Mouse (Mus musculus): ENCODE data around the gene Nin. TPM values are rescaled to one million over a fixed set of nuclear protein-coding genes. Genes with fewer than 3 reads are reported as not detected.

Gene Nin
- polyA plus RNA-seq, 1 experiment from 2014 or later = 11.0 TPM

DNA sequence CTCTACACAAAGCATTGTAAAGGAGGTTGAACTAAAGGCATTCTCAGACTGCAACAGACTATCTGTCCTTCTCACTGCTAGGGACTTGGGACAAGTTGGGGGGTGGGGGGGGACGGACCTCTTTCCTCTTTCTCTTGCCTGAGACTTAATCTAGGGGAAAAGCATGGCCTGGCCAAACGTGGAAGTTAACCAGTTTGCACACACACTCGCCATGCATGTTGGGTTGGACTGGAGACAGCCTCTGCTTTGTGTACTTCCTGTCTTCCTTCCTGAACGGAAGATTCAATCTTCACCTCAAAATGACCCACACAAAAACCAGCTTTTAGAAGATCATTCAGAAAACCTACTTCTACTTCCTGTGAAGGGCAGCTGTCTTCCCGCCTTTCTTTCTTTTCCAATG lies 11.7 kb downstream of the Nin start:
- H3K4me3 ChIP-seq = no peak overlapping the region
- H3K9ac ChIP-seq = no peak overlapping the region
- 90% methylated on average over 5 of the region's 5 CpGs for WGBS
- no peak for ATAC-seq (ENCODE audit: low FRiP score, low read depth)
- H3K36me3 ChIP-seq = 0 out of 2 replicates have a peak, but pooled peaks cover 3% of the 10 kb centered on the region
- H3K9me3 ChIP-seq = no peaks in the 10 kb centered on the region
- H3K27ac ChIP-seq = no peak overlapping the region
- H3K4me1 ChIP-seq = peaks cover 31% of the 10 kb centered on the region
- no peak overlapping the region for H3K4me2 ChIP-seq (replicated peaks)
- H3K27me3 ChIP-seq = no peaks in the 10 kb centered on the region

DNA sequence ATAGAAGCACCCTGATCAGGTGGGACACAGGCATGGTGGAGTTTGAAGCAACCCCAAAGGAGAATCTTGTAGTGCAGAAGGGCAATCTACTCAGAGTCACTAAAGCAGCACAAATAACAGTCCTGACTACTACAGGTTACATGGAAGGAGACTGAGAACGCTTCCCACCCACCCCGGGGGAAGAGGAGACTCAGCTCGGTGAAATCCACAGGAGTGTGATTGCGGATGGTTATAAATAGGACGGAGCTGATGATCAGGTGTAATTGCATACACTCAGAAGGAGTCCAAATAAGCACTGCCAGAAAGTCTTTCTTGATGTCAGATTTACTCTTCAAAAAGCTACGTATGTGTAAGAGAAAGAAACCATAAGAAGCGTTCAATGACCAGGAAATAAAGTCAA lies 15.6 kb downstream of the Nin start:
- ATAC-seq (ENCODE audit: low FRiP score, low read depth) = no peak
- Histone ChIP-seq H3K36me3 (0 out of 2 replicates have a peak, but pooled peaks cover 3% of the 10 kb centered on the region), H3K4me1 (no peaks in the 10 kb centered on the region), H3K27ac (no peak overlapping the region), H3K4me2 (replicated peaks) (no peak overlapping the region), H3K4me3 (no peak overlapping the region), H3K9ac (no peak overlapping the region), H3K9me3 (no peaks in the 10 kb centered on the region), H3K27me3 (no peaks in the 10 kb centered on the region)
- WGBS = 82% methylated on average over 7 of the region's 7 CpGs

DNA sequence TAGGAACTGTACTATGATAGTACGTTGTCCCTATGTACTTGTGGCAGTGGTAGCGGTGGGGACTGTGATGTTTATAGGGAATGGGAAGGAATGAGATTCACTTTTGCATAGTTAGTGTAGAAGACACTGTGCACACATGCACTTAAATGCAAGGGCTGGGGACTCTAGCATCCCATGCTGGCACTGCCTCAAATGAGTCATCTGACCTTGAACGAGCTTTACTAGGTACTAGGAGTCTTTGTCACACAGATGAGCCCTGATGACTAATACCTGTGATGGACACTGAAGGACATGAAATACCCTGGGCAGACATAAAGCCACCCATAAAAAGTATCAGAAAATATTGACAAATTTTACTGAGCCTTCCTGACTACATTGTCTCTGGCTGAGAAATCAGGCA lies 16.2 kb downstream of the Nin start:
- H3K4me3 ChIP-seq = no peak overlapping the region
- H3K27ac ChIP-seq = no peak overlapping the region
- no peak for ATAC-seq (ENCODE audit: low FRiP score, low read depth)
- 0 out of 2 replicates have a peak, but pooled peaks cover 3% of the 10 kb centered on the region for H3K36me3 ChIP-seq
- H3K4me2 ChIP-seq (replicated peaks) = no peak overlapping the region
- H3K27me3 ChIP-seq = no peaks in the 10 kb centered on the region
- WGBS = 89% methylated on average over 3 of the region's 3 CpGs
- no peaks in the 10 kb centered on the region for H3K9me3 ChIP-seq
- no peak overlapping the region for H3K9ac ChIP-seq
- H3K4me1 ChIP-seq = no peaks in the 10 kb centered on the region

DNA sequence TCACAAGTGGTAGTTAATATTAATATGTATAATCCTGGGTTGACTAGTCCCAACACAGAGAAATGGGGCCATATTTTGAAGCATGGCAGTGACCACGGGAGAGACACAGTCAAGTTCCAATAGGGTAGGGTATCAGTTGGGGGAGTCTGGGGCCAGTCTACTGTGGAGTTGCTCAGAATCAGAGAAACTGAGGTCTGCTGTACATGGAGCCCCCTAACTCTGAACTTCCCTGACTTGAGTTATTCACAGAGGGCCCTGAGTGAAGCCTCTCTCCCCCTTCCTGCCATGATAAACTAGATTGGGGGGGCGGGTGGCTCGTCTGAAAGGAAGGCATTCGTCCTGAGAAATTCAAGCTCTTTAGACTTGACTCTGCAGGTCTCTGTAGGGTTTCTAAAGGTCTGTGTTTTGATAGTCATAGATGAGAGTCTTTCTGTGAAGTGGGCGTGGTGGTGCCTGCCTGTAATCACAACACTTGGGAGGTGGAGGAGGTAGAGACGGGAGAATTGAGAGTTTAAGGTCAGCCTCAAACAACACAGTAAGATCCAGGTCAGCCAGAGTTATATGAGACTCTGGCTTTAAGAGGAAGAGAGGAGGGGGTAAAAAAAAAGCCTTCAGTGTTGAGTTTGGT lies 20.1 kb downstream of the Nin start:
- no peaks in the 10 kb centered on the region for H3K27me3 ChIP-seq
- no peak overlapping the region for H3K4me2 ChIP-seq (replicated peaks)
- H3K4me3 ChIP-seq = no peak overlapping the region
- H3K36me3 ChIP-seq = 0 out of 2 replicates have a peak, but pooled peaks cover 3% of the 10 kb centered on the region
- peaks cover 11% of the 10 kb centered on the region for H3K4me1 ChIP-seq
- H3K9me3 ChIP-seq = 0 out of 2 replicates have a peak, but pooled peaks cover 2% of the 10 kb centered on the region
- 76% methylated on average over 6 of the region's 6 CpGs for WGBS
- no peak overlapping the region for H3K9ac ChIP-seq
- no peak for ATAC-seq (ENCODE audit: low FRiP score, low read depth)
- H3K27ac ChIP-seq = no peak overlapping the region

DNA sequence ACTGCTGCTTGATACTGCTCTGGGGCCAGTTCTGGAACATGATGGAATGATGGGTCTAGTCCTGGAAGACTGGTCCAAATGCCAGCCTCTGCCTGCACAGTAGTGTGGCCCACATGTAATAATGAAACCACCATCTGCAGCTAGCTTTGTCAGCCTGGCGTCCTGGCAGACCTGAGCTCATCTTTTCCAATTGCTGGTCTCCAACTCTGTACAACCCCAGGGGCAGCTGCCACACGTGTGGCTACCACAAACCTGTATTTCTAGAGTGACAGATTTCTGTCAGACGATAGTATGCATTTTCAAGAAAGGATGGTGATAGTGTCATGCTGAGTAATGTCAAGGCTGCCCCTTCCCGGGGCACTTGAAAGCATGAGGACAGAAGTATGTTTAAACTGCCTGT lies 25.2 kb downstream of the Nin start:
- WGBS = 81% methylated on average over 4 of the region's 4 CpGs

DNA sequence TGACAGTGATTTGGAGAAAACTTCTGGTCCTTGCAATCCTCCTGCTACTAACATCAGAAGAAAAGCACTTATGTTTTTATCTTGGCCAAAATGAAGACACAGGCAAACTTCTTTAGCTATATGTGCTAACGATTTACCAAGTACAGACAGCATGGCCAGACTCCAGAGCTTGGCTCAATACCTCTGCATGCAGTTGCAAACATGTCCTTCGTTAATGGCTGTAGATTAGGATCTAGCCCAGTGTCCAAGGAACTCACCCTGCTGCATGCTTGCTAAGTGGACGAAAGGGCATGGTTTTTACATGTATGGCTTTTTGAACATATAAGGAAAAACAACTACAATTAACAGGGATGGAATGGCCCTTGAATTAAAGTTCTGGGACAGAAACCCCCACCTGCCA lies 28.2 kb downstream of the Nin start:
- no peak for ATAC-seq (ENCODE audit: low FRiP score, low read depth)
- H3K9ac ChIP-seq = no peak overlapping the region
- H3K27ac ChIP-seq = no peak overlapping the region
- WGBS = 81% methylated on average over 3 of the region's 3 CpGs
- H3K4me1 ChIP-seq = no peaks in the 10 kb centered on the region
- H3K27me3 ChIP-seq = no peaks in the 10 kb centered on the region
- H3K4me3 ChIP-seq = no peak overlapping the region
- 0 out of 2 replicates have a peak, but pooled peaks cover 7% of the 10 kb centered on the region for H3K9me3 ChIP-seq
- no peak overlapping the region for H3K4me2 ChIP-seq (replicated peaks)
- H3K36me3 ChIP-seq = peaks cover 4% of the 10 kb centered on the region; the same call in 1 of the 2 replicates

More for the DNA sequence above, 25.2 kb downstream of the Nin start:
- Histone ChIP-seq H3K4me1 (peaks cover 11% of the 10 kb centered on the region), H3K27ac (no peak overlapping the region), H3K4me3 (no peak overlapping the region), H3K9ac (no peak overlapping the region), H3K36me3 (peaks cover 7% of the 10 kb centered on the region; the same call in 1 of the 2 replicates), H3K27me3 (no peaks in the 10 kb centered on the region), H3K9me3 (0 out of 2 replicates have a peak, but pooled peaks cover 9% of the 10 kb centered on the region), H3K4me2 (replicated peaks) (no peak overlapping the region)
- ATAC-seq (ENCODE audit: low FRiP score, low read depth) = no peak

DNA sequence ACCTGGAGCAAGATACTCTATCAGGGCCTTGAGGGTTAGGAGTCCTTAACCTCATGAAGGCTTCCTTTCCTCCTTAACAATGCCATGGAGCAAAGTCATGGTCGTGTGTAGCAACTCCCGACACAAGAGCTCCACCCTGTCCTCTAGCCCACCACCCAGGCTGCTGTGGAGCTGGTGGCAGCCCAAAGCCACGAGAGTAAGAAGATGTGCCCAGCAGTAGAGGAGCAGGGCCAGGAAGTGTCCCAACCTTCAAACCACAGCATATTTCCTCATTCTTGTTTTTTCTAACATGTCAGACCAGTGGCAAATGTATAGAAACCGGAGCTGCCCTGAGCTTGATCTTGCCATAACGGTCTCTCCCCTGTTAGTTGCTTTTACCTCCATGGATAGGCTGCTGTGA lies 29.3 kb downstream of the Nin start:
- no peak overlapping the region for H3K9ac ChIP-seq
- H3K27me3 ChIP-seq = no peaks in the 10 kb centered on the region
- no peaks in the 10 kb centered on the region for H3K4me1 ChIP-seq
- H3K9me3 ChIP-seq = 0 out of 2 replicates have a peak, but pooled peaks cover 7% of the 10 kb centered on the region
- no peak overlapping the region for H3K4me3 ChIP-seq
- H3K4me2 ChIP-seq (replicated peaks) = no peak overlapping the region
- H3K27ac ChIP-seq = no peak overlapping the region
- ATAC-seq (ENCODE audit: low FRiP score, low read depth) = no peak
- WGBS = 92% methylated on average over 5 of the region's 5 CpGs
- peaks cover 4% of the 10 kb centered on the region; the same call in 1 of the 2 replicates for H3K36me3 ChIP-seq

DNA sequence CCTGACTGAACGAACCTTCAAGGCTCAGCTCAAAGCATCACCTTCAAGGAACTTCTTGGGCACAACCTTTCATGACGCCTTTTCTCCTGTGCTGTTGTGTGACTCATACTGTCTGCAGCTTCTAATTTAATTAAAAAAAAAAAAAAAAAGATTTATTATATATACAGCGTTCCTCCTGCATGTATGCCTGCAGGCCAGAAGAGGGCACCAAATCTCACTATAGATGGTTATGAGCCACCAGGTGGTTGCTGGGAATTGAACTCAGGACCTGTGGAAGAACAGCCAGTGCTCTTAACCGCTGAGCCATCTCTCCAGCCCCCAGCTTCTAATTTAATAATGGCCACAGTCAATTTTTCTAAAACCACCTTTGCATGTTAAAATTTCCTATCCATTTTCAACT lies 29.8 kb downstream of the Nin start:
- Histone ChIP-seq H3K9me3 (0 out of 2 replicates have a peak, but pooled peaks cover 7% of the 10 kb centered on the region), H3K9ac (no peak overlapping the region), H3K27me3 (no peaks in the 10 kb centered on the region), H3K4me2 (replicated peaks) (no peak overlapping the region), H3K4me1 (no peaks in the 10 kb centered on the region), H3K27ac (no peak overlapping the region), H3K36me3 (peaks cover 4% of the 10 kb centered on the region; the same call in 1 of the 2 replicates), H3K4me3 (no peak overlapping the region)
- ATAC-seq (ENCODE audit: low FRiP score, low read depth) = no peak
- 92% methylated on average over 4 of the region's 4 CpGs for WGBS

DNA sequence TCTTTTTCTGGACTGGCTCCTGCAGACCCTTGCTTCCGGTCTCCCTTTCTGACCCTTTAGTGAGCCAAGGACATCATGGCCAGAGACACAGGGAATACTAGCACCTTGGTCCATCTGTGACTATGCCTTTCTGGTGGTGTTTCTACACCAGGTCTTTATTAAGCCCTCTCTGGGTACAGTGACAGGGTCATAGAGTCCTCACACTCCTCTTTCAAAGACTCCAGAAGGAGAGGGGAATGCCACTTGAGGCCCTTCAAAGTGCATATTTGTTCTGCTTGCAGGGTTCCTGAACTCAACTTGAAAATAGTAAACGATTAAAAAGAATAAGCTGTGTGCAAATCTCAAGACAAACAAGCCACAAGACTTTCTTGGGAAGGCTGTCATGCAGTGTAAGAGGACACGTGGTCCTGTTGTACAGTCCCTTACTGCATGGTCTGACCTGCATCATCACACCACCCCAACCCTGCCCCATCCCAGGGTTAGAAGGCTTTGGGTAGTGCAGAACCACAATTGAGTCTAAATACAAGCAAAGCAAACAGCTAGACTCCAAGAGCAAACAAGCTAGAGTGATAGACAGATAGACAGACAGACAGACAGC lies 30.5 kb downstream of the Nin start:
- no peak for ATAC-seq (ENCODE audit: low FRiP score, low read depth)
- no peak overlapping the region for H3K9ac ChIP-seq
- H3K4me3 ChIP-seq = no peak overlapping the region
- WGBS = 93% methylated on average over 3 of the region's 3 CpGs
- H3K9me3 ChIP-seq = 0 out of 2 replicates have a peak, but pooled peaks cover 7% of the 10 kb centered on the region
- H3K4me1 ChIP-seq = no peaks in the 10 kb centered on the region
- H3K4me2 ChIP-seq (replicated peaks) = no peak overlapping the region
- no peaks in the 10 kb centered on the region for H3K27me3 ChIP-seq
- peaks cover 4% of the 10 kb centered on the region; the same call in 1 of the 2 replicates for H3K36me3 ChIP-seq
- no peak overlapping the region for H3K27ac ChIP-seq

DNA sequence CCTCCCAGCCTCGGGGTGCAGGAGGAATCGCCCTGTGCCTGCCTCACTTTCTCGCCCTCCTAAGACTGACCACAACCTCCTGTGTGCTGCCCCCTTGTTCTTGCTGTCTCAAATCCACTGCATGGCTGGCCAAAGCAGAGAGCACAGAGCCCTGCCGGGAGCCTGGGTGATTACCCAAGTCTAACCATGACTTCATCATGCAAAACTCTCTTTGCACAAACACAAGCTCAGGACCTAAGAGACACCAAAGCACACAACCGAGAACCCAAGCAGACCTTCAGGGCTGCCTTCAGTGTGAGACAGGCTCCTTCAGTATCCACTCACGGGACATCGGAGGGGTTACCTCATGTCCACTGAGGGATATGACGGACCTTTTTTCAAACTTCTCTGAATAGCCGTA lies 31.0 kb downstream of the Nin start:
- no peak for ATAC-seq (ENCODE audit: low FRiP score, low read depth)
- 0 out of 2 replicates have a peak, but pooled peaks cover 7% of the 10 kb centered on the region for H3K9me3 ChIP-seq
- no peak overlapping the region for H3K9ac ChIP-seq
- peaks cover 4% of the 10 kb centered on the region; the same call in 1 of the 2 replicates for H3K36me3 ChIP-seq
- H3K4me1 ChIP-seq = no peaks in the 10 kb centered on the region
- no peak overlapping the region for H3K27ac ChIP-seq
- no peaks in the 10 kb centered on the region for H3K27me3 ChIP-seq
- WGBS = 92% methylated on average over 9 of the region's 9 CpGs
- H3K4me3 ChIP-seq = no peak overlapping the region
- H3K4me2 ChIP-seq (replicated peaks) = no peak overlapping the region

DNA sequence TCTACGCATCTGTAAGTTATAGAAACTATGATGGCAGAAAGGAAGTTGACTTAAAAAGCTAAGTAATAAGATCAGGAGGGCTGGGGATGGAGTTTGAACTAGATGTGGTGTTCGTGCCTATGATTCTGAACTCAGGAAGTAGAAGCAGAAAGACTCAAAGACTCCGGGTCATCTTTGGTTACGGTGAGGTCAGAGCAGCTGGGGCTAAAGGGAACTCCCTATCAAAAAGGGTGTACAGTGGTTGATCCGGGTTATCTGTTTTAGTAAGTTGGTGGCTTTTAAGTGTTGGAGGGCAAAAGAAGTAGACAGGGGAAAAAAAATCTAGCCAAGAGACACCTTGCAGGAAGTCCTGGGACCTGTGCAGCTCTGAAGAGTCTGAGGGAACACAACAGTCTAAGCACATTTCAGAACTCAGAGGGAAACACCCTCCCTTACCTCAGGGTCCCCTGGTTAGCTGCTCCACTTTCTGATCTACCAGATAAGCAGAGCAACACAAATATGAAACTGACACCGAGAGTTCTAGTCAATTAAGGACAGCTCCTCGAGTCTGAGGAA lies 35.0 kb downstream of the Nin start:
- H3K4me1 ChIP-seq = no peaks in the 10 kb centered on the region
- H3K4me3 ChIP-seq = no peak overlapping the region
- no peak overlapping the region for H3K27ac ChIP-seq
- H3K4me2 ChIP-seq (replicated peaks) = no peak overlapping the region
- no peak overlapping the region for H3K9ac ChIP-seq
- WGBS = 87% methylated on average over 7 of the region's 7 CpGs
- peaks cover 16% of the 10 kb centered on the region for H3K36me3 ChIP-seq
- no peak for ATAC-seq (ENCODE audit: low FRiP score, low read depth)
- H3K9me3 ChIP-seq = no peaks in the 10 kb centered on the region
- H3K27me3 ChIP-seq = no peaks in the 10 kb centered on the region

DNA sequence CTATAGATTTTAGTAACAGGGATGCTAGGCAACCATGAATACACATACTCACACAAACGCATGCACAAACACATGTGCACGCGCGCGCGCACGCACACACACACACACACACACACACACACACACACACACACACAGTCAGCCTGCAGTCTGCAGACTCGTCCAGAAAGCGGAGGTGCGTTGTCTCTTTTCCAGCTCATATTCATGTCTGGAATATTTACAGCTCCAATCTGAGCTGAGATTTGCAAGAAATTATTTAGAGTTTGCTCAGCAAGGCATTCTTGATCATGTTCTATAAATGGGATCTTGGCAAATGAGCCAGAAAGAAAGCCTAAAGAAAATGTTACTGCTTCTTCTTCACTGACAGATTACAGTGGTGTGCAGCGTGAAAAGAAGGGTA lies 37.0 kb downstream of the Nin start:
- Histone ChIP-seq H3K9ac (no peak overlapping the region), H3K4me3 (no peak overlapping the region), H3K27me3 (no peaks in the 10 kb centered on the region), H3K4me1 (0 out of 2 replicates have a peak, but pooled peaks cover 4% of the 10 kb centered on the region), H3K27ac (no peak overlapping the region), H3K9me3 (no peaks in the 10 kb centered on the region), H3K4me2 (replicated peaks) (no peak overlapping the region), H3K36me3 (peaks cover 16% of the 10 kb centered on the region)
- WGBS = 86% methylated on average over 11 of the region's 11 CpGs
- ATAC-seq (ENCODE audit: low FRiP score, low read depth) = no peak

Measured in limb, embryonic 13.5 days (tissue).